Mouse (Mus musculus): ENCODE results near the gene Dgcr2. TPM values are rescaled to one million over a fixed set of nuclear protein-coding genes. Genes with fewer than 3 reads are reported as not detected.
A peak's percentile ranks its signal among the peaks of the same experiment; 100 is the strongest.

Gene Dgcr2
- polyA plus RNA-seq, 1 experiment from 2014 or later = 47.9 TPM

DNA sequence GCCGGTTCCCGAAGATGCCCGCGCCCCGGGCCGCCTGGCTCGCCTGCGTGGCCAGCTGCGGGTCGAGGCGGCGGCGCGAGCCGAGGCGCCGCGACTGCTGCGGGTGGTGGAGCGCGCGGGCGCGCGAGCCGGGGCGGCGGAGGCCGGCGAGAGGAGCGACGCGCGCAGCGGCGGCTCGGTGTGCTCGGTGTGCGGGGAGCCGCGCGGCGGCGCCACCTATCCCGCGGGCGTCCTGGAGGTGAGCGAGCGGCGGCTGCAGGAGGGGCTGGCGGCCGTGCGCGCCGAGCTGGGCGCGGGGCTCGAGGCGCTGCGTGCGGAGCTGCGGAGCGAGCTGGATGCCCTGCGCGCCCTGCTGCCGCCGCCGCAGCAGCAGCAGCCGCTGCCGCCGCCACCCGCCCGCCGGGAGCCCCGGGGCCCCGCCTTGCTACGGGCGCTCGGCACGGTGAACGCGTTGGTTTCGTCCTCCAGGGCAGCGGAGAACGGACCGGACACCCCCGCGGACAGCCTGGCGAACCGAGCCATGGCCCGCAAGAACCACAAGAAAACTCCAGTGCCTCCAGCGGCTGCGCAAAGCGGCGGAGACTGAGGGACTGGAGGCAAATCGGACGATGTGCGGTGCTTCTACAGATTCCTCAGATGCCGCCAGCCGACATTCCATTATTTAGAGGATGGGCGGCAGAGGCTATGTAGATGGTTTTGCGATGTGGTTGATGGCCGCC is 64.5 kb downstream of the Dgcr2 start:
- Histone ChIP-seq H3K9ac (ENCODE audit: low read depth, low read length) (0 out of 2 replicates have a peak overlapping the region, but pooled peaks have one; percentile 25), H3K36me3 (ENCODE audit: control insufficient read depth, insufficient read depth, low read length) (no peaks in the 10 kb centered on the region), H3K4me3 (ENCODE audit: low read depth, low read length) (peak overlapping the region; percentile 59), H3K27ac (ENCODE audit: low read depth, low read length) (no peak overlapping the region), H3K4me2 (peak overlapping the region; percentile 85), H3K9me3 (ENCODE audit: control insufficient read depth, low read length) (no peaks in the 10 kb centered on the region), H3K4me1 (replicated peaks; ENCODE audit: control insufficient read depth, insufficient read depth, low read length) (peaks cover 2% of the 10 kb centered on the region; the same call in 1 of the 2 replicates), H3K27me3 (replicated peaks; ENCODE audit: control insufficient read depth, insufficient read depth, low read length) (peaks cover 87% of the 10 kb centered on the region)
- no peak for ATAC-seq (replicated peaks; ENCODE audit: low FRiP score)
- no peak for DNase-seq (ENCODE audit: low spot score)
- WGBS = under 1% methylated on average over 102 of the region's 103 CpGs

DNA sequence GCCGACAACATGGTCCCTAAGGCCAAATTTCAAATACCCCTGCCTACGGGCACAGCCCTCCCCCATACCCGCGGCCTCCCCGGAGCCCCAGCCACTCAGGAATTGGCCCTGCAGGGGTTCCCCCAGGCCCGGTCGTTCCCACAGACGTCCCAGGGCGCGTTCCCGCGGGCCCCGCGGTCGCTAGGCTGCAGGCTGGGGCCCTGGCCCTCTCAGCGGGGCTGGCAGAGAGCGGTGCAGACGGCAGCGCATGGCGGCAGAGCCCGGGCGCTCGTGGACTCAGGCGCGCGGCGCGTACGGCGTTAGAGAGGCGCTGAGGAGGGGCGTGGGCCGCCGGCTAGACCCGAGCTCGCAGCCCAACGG is 65.1 kb downstream of the Dgcr2 start:
- H3K9ac ChIP-seq (ENCODE audit: low read depth, low read length) = 0 out of 2 replicates have a peak overlapping the region, but pooled peaks have one; percentile 25
- H3K27me3 ChIP-seq (replicated peaks; ENCODE audit: control insufficient read depth, insufficient read depth, low read length) = peaks cover 93% of the 10 kb centered on the region
- WGBS = 3% methylated on average over 37 of the region's 37 CpGs
- H3K27ac ChIP-seq (ENCODE audit: low read depth, low read length) = no peak overlapping the region
- no peak for ATAC-seq (replicated peaks; ENCODE audit: low FRiP score)
- H3K4me3 ChIP-seq (ENCODE audit: low read depth, low read length) = peak overlapping the region; percentile 59
- H3K9me3 ChIP-seq (ENCODE audit: control insufficient read depth, low read length) = no peaks in the 10 kb centered on the region
- H3K4me2 ChIP-seq = peak overlapping the region; percentile 85
- H3K4me1 ChIP-seq (replicated peaks; ENCODE audit: control insufficient read depth, insufficient read depth, low read length) = peaks cover 2% of the 10 kb centered on the region; the same call in 1 of the 2 replicates
- no peaks in the 10 kb centered on the region for H3K36me3 ChIP-seq (ENCODE audit: control insufficient read depth, insufficient read depth, low read length)
- DNase-seq (ENCODE audit: low spot score) = no peak

DNA sequence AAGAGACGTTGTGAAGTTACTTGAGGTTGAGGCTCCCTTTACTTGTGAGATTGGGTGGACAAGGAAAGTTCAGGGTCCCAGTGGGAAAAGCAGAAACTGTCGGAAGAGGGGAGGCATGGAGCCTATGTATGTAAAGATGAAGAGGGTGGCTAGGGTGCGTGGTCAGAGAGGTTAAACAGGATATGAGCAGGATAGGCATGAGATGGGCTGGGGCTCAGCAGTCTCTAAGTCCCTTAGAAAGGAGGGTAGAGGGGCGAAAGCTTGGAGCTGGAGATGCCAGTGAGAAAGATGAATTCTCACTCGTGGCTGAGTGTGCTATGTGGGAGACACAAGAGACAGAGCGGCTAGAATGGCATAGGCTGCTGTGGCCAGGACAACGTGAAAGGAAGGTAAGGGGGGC is 65.5 kb downstream of the Dgcr2 start, which contains the start of gene B830017H08Rik:
TSS of gene B830017H08Rik (plus strand) at position 301 of the 400 bp plus-strand sequence.
- Histone ChIP-seq H3K27ac (ENCODE audit: low read depth, low read length) (no peak within 1 kb of the TSS), H3K36me3 (ENCODE audit: control insufficient read depth, insufficient read depth, low read length) (no peaks in the 10 kb centered on the region), H3K9ac (ENCODE audit: low read depth, low read length) (0 out of 2 replicates have a peak within 1 kb of the TSS, but pooled peaks have one; percentile 25)

DNA sequence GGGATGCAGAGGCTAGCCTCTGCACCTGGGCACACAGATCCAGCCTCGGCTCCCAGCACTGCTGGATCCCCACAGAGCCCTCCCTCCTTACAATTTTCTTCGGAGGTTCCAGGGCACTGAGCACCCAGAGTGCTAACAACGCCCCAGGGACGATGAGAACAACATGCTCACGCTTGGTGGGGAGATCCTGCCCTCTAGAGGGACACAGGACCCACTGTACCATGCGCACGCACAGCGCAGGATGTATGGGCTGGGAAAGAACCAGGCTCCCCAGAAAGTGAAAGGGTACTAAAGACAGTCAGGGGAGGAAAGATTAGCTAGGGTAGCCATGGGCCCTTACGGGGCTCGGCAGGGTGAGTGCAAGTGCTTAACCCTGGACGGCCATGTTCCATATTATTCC is 66.6 kb downstream of the Dgcr2 start:
- Histone ChIP-seq H3K9ac (ENCODE audit: low read depth, low read length) (no peak overlapping the region), H3K27ac (ENCODE audit: low read depth, low read length) (no peak overlapping the region), H3K36me3 (ENCODE audit: control insufficient read depth, insufficient read depth, low read length) (no peaks in the 10 kb centered on the region), H3K27me3 (replicated peaks; ENCODE audit: control insufficient read depth, insufficient read depth, low read length) (peaks cover 91% of the 10 kb centered on the region), H3K4me3 (ENCODE audit: low read depth, low read length) (no peak overlapping the region), H3K4me1 (replicated peaks; ENCODE audit: control insufficient read depth, insufficient read depth, low read length) (peaks cover 2% of the 10 kb centered on the region; the same call in 1 of the 2 replicates), H3K4me2 (no peak overlapping the region), H3K9me3 (ENCODE audit: control insufficient read depth, low read length) (no peaks in the 10 kb centered on the region)
- DNase-seq (ENCODE audit: low spot score) (no peak), ATAC-seq (replicated peaks; ENCODE audit: low FRiP score) (no peak)
- 21% methylated on average over 11 of the region's 11 CpGs for WGBS

More for the DNA sequence above, 65.5 kb downstream of the Dgcr2 start, which contains the start of gene B830017H08Rik:
- peaks cover 94% of the 10 kb centered on the region for H3K27me3 ChIP-seq (replicated peaks; ENCODE audit: control insufficient read depth, insufficient read depth, low read length)
- 30% methylated on average over 7 of the region's 7 CpGs for WGBS
- DNase-seq (ENCODE audit: low spot score) (no peak), ATAC-seq (replicated peaks; ENCODE audit: low FRiP score) (no peak)
- peak within 1 kb of the TSS; percentile 59 for H3K4me3 ChIP-seq (ENCODE audit: low read depth, low read length)
- peaks cover 2% of the 10 kb centered on the region; the same call in 1 of the 2 replicates for H3K4me1 ChIP-seq (replicated peaks; ENCODE audit: control insufficient read depth, insufficient read depth, low read length)
- no peaks in the 10 kb centered on the region for H3K9me3 ChIP-seq (ENCODE audit: control insufficient read depth, low read length)
- peak within 1 kb of the TSS; percentile 85 for H3K4me2 ChIP-seq

DNA sequence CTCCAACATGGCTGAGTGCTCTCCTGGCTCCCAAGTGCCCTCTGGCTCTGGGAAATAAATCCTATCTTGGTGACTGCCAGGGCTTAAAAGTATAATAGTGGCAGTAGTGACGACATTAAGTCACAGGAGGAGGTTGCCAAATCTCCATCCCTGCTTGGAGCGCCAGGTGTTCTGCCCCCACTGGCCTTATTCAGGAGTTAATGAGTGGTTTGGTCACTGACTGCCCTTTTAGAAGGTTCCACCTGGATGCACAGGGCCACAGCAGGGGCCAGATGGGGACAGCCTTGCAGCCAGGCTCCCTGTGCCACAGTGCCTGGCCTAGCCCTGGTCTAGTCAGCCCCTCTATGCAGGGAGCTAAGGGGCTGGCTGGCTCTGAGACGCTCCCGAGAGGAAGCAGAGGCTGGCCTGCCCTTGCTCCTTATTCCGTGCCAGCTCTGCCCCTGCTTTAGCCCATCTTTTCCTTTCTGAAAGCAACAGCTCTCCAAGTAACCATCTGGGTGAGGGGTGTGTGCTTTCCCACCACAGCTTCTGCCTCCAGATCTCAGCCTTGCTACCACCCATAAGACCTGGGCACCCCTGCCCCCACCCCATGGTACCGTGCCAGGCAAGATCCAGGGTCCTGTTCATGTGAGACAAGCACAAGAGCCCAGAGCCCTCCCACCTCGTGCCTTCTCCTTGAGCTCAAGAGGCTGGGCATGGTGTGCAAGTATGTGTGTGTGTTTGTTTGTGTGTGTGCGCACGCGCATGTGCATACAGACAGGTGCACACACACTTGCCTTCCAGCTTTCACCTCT is 67.8 kb downstream of the Dgcr2 start:
- Histone ChIP-seq H3K4me3 (ENCODE audit: low read depth, low read length) (no peak overlapping the region), H3K27me3 (replicated peaks; ENCODE audit: control insufficient read depth, insufficient read depth, low read length) (peaks cover 79% of the 10 kb centered on the region), H3K4me2 (no peak overlapping the region), H3K9me3 (ENCODE audit: control insufficient read depth, low read length) (no peaks in the 10 kb centered on the region), H3K36me3 (ENCODE audit: control insufficient read depth, insufficient read depth, low read length) (no peaks in the 10 kb centered on the region), H3K4me1 (replicated peaks; ENCODE audit: control insufficient read depth, insufficient read depth, low read length) (peaks cover 2% of the 10 kb centered on the region; the same call in 1 of the 2 replicates), H3K9ac (ENCODE audit: low read depth, low read length) (no peak overlapping the region), H3K27ac (ENCODE audit: low read depth, low read length) (no peak overlapping the region)
- DNase-seq (ENCODE audit: low spot score) = no peak
- ATAC-seq (replicated peaks; ENCODE audit: low FRiP score) = no peak
- 72% methylated on average over 10 of the region's 10 CpGs for WGBS

DNA sequence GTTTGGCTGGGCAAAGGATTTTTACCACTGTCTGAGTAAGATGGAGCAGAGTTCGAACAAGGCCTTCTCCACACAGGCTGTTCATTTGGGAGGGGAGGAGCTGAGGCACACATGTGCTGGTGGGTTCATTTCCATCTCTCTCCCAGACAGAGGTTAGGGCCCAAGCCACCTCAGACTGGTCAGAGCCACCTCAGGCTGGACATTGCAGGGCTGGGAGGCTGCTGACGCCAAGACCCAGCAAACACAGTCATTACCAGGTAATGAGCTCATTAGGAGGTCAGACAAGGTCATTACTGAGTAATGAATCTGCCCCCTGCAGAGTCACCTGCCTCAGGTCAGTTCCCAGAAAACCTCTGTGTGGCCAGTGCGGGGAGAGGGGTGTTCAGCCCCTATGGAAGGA is 69.5 kb downstream of the Dgcr2 start:
- WGBS = 66% methylated on average over 3 of the region's 3 CpGs
- H3K36me3 ChIP-seq (ENCODE audit: control insufficient read depth, insufficient read depth, low read length) = no peaks in the 10 kb centered on the region
- no peak for ATAC-seq (replicated peaks; ENCODE audit: low FRiP score)

DNA sequence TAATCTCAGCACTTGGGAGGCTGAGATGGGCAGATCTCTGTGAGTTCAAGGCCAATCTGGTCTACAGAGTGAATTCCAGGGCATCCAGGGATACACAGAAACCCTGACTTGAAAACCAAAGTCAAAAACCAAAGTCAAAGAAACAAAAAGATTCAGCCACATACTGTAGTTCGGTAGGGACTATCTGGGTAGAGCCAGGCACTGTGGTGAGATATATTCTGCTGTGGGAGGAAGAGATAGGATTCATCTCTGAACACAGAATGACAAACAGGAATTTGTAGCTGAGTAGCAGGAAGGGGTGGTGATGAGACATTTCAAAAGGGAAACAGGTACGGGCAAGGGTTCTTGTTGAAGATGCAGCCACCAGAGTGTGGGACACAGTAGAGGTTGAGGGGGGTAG is 70.1 kb downstream of the Dgcr2 start:
- DNase-seq (ENCODE audit: low spot score) (no peak), ATAC-seq (replicated peaks; ENCODE audit: low FRiP score) (no peak)
- no peak overlapping the region for H3K27ac ChIP-seq (ENCODE audit: low read depth, low read length)
- H3K27me3 ChIP-seq (replicated peaks; ENCODE audit: control insufficient read depth, insufficient read depth, low read length) = peaks cover 55% of the 10 kb centered on the region
- no peak overlapping the region for H3K4me2 ChIP-seq
- H3K4me1 ChIP-seq (replicated peaks; ENCODE audit: control insufficient read depth, insufficient read depth, low read length) = no peaks in the 10 kb centered on the region
- no peak overlapping the region for H3K4me3 ChIP-seq (ENCODE audit: low read depth, low read length)
- no peaks in the 10 kb centered on the region for H3K9me3 ChIP-seq (ENCODE audit: control insufficient read depth, low read length)
- no peaks in the 10 kb centered on the region for H3K36me3 ChIP-seq (ENCODE audit: control insufficient read depth, insufficient read depth, low read length)
- H3K9ac ChIP-seq (ENCODE audit: low read depth, low read length) = no peak overlapping the region
- 48% methylated on average over 2 of the region's 2 CpGs for WGBS

More for the DNA sequence above, 69.5 kb downstream of the Dgcr2 start:
- H3K4me3 ChIP-seq (ENCODE audit: low read depth, low read length) = no peak overlapping the region
- no peaks in the 10 kb centered on the region for H3K4me1 ChIP-seq (replicated peaks; ENCODE audit: control insufficient read depth, insufficient read depth, low read length)
- peaks cover 62% of the 10 kb centered on the region for H3K27me3 ChIP-seq (replicated peaks; ENCODE audit: control insufficient read depth, insufficient read depth, low read length)
- DNase-seq (ENCODE audit: low spot score) = no peak
- H3K9ac ChIP-seq (ENCODE audit: low read depth, low read length) = no peak overlapping the region
- no peak overlapping the region for H3K4me2 ChIP-seq
- no peak overlapping the region for H3K27ac ChIP-seq (ENCODE audit: low read depth, low read length)
- H3K9me3 ChIP-seq (ENCODE audit: control insufficient read depth, low read length) = no peaks in the 10 kb centered on the region

DNA sequence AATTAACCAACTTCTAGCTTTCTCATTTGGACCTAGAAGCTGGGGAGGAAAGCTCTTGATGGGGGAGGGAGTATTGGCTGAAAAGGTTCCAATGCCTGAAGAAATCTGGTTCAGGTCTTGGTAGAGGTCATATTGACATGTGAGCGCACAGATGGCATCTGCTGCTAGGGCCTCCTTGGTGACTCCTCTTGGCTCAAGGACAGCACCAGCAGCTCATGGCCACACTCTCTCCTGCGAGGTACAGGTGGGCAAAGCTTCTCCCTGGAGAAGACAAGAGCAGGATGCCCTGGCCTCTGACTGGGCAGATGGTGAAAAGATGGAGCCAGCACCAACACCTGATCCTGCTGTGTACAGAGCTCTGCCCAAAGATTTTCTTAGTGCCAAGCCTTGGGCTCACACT is 71.9 kb downstream of the Dgcr2 start:
- Histone ChIP-seq H3K9ac (ENCODE audit: low read depth, low read length) (no peak overlapping the region), H3K4me1 (replicated peaks; ENCODE audit: control insufficient read depth, insufficient read depth, low read length) (no peaks in the 10 kb centered on the region), H3K27me3 (replicated peaks; ENCODE audit: control insufficient read depth, insufficient read depth, low read length) (peaks cover 41% of the 10 kb centered on the region), H3K4me2 (no peak overlapping the region), H3K36me3 (ENCODE audit: control insufficient read depth, insufficient read depth, low read length) (no peaks in the 10 kb centered on the region), H3K27ac (ENCODE audit: low read depth, low read length) (no peak overlapping the region), H3K9me3 (ENCODE audit: control insufficient read depth, low read length) (no peaks in the 10 kb centered on the region), H3K4me3 (ENCODE audit: low read depth, low read length) (no peak overlapping the region)
- ATAC-seq (replicated peaks; ENCODE audit: low FRiP score) (no peak), DNase-seq (ENCODE audit: low spot score) (no peak)
- 84% methylated on average over 2 of the region's 2 CpGs for WGBS

Measured in liver, embryonic 11.5 days (tissue).